Mouse (Mus musculus) adrenal gland, postnatal 25 days (tissue): Measurements from ENCODE around the gene Dhrs11. TPM values are rescaled to one million over a fixed set of nuclear protein-coding genes. Genes with fewer than 3 reads are reported as not detected.
A peak's percentile ranks its signal among the peaks of the same experiment; 100 is the strongest.
"Not testable (repeated sequence)": the region's sequence is repeated elsewhere in the genome, so short reads cannot be mapped to it uniquely, and the experiment has no call there.

Experiments
- DNase-seq: peaks from one replicate; pipeline ENCODE4 v3.0.0; 2021; ENCODE audit warnings: mixed read lengths
- long read RNA-seq: library from polyadenylated mRNA; stranded (forward); transcript quantifications from one replicate; pipeline ENCODE4 v2.0.0, GENCODE M21; 2021
- total RNA-seq: library from RNA; stranded (reverse); gene quantifications from 2 replicates; pipeline ENCODE4 v1.2.3, GENCODE M21; 2021

The Dhrs11 gene
- total RNA-seq: 49.8 and 56.3 TPM in 2 replicates
- long read RNA-seq, transcript Dhrs11-201 (7 exons, 1,254 nt): major isoform, 30 of 43 reads
- long read RNA-seq, partial matches to known transcripts: 0 of 43 reads
- long read RNA-seq, other reads (novel, unspliced or antisense): 13 of 43 reads

GRCm38 (mm10) chr11:84828516-84829399 lies at the start of gene Dhrs11:
Gene Dhrs11, minus strand, starts transcription at chr11:84828994.
- DNase-seq: peak; percentile 97

GRCm38 (mm10) chr11:84876020-84876419 lies 47.2 kb upstream of the Dhrs11 start:
- DNase-seq: not testable (repeated sequence)

- no peak for DNase-seq
These were observed 44.4 kb upstream of the Dhrs11 start for GRCm38 (mm10) chr11:84873042-84873833.

- DNase-seq: no peak
These were observed 42.8 kb upstream of the Dhrs11 start for GRCm38 (mm10) chr11:84871548-84872069.

GRCm38 (mm10) chr11:84871046-84871445 lies 42.3 kb upstream of the Dhrs11 start:
- no peak for DNase-seq

- peak; percentile 95 for DNase-seq
These were observed 41.7 kb upstream of the Dhrs11 start, which contains the start of gene Ggnbp2 for GRCm38 (mm10) chr11:84870337-84871043. Gene Ggnbp2, minus strand, starts transcription at chr11:84870817.

- DNase-seq: peak; percentile 94
These were observed 40.9 kb upstream of the Dhrs11 start for GRCm38 (mm10) chr11:84869537-84870232.

- DNase-seq: no peak
These were observed 40.0 kb upstream of the Dhrs11 start for GRCm38 (mm10) chr11:84868786-84869259.

GRCm38 (mm10) chr11:84867586-84867985 lies 38.8 kb upstream of the Dhrs11 start:
- DNase-seq: no peak

GRCm38 (mm10) chr11:84865268-84865667 lies 36.5 kb upstream of the Dhrs11 start:
- DNase-seq: no peak

GRCm38 (mm10) chr11:84855285-84855684 lies 26.5 kb upstream of the Dhrs11 start:
- DNase-seq: no peak

GRCm38 (mm10) chr11:84847475-84848090 lies 18.8 kb upstream of the Dhrs11 start:
- DNase-seq: peak; percentile 66

- no peak for DNase-seq
These were observed 18.1 kb upstream of the Dhrs11 start for GRCm38 (mm10) chr11:84846741-84847474.

- no peak for DNase-seq
These were observed 10.5 kb upstream of the Dhrs11 start for GRCm38 (mm10) chr11:84839330-84839729.

- DNase-seq: not testable (repeated sequence)
These were observed 701 bp upstream of the Dhrs11 start for GRCm38 (mm10) chr11:84829495-84829894.

GRCm38 (mm10) chr11:84827901-84828503 lies 792 bp downstream of the Dhrs11 start:
- DNase-seq: no peak

- DNase-seq: no peak
These were observed 1.3 kb downstream of the Dhrs11 start for GRCm38 (mm10) chr11:84827492-84827891.

GRCm38 (mm10) chr11:84826185-84826584 lies 2.6 kb downstream of the Dhrs11 start:
- peak; percentile 86 for DNase-seq

GRCm38 (mm10) chr11:84825261-84825807 lies 3.5 kb downstream of the Dhrs11 start:
- DNase-seq: no peak
